Mouse (Mus musculus): ENCODE data around the gene Ctbp2.

GRCm38 (mm10) chr7:133074462-133075133, 49.6 kb downstream of the Ctbp2 start:
- TF ChIP-seq CTCF (IDR thresholded peaks at IDR 0.05; ENCODE audit: low read depth) (no peak), EP300 (IDR thresholded peaks at IDR 0.05; ENCODE audit: low read depth) (no peak)
